Mouse (Mus musculus): ENCODE results near the gene Vstm2l.

- TF ChIP-seq CTCF (IDR thresholded peaks at IDR 0.05; ENCODE audit: low read depth): no peak
- no peak for TF ChIP-seq EP300 (optimal IDR thresholded peaks at IDR 0.05)
These were observed 40.8 kb upstream of the Vstm2l start for GRCm38 (mm10) chr2:157873691-157874090.
